Mouse (Mus musculus) right cerebral cortex, adult 18-20 months (tissue): Measurements from ENCODE around the gene Comp.
A peak's percentile ranks its signal among the peaks of the same experiment; 100 is the strongest.

ENCODE experiments used
- DNase-seq: peaks from one replicate; pipeline ENCODE4 v3.0.0; 2022; ENCODE audit warnings: mixed read lengths

Comp gene

GRCm38 (mm10) chr8:70404212-70404611 is 30.9 kb downstream of the Comp start:
- DNase-seq: no peak

- no peak for DNase-seq
Measured at GRCm38 (mm10) chr8:70405189-70405588, 31.8 kb downstream of the Comp start.

- no peak for DNase-seq
Measured at GRCm38 (mm10) chr8:70406427-70407069, 33.2 kb downstream of the Comp start.

GRCm38 (mm10) chr8:70408301-70408700 is 34.9 kb downstream of the Comp start:
- no peak for DNase-seq

- no peak for DNase-seq
Measured at GRCm38 (mm10) chr8:70409019-70409418, 35.7 kb downstream of the Comp start.

GRCm38 (mm10) chr8:70409455-70409871 is 36.1 kb downstream of the Comp start:
- DNase-seq: peak; percentile 66

GRCm38 (mm10) chr8:70410281-70410680 is 36.9 kb downstream of the Comp start:
- DNase-seq: no peak

GRCm38 (mm10) chr8:70414310-70414946 is 41.1 kb downstream of the Comp start:
- no peak for DNase-seq

GRCm38 (mm10) chr8:70415540-70416451 is 42.4 kb downstream of the Comp start:
- DNase-seq: peak; percentile 53

- peak; percentile 79 for DNase-seq
Measured at GRCm38 (mm10) chr8:70416941-70417340, 43.6 kb downstream of the Comp start.

- peak; percentile 94 for DNase-seq
Measured at GRCm38 (mm10) chr8:70417914-70418313, 44.6 kb downstream of the Comp start.

- DNase-seq: peak; percentile 73
Measured at GRCm38 (mm10) chr8:70418954-70419353, 45.6 kb downstream of the Comp start.

- DNase-seq: no peak
Measured at GRCm38 (mm10) chr8:70419879-70420643, 46.7 kb downstream of the Comp start.

GRCm38 (mm10) chr8:70421349-70422104 is 48.2 kb downstream of the Comp start:
- no peak for DNase-seq

- DNase-seq: no peak
Measured at GRCm38 (mm10) chr8:70422722-70423121, 49.4 kb downstream of the Comp start.

- no peak for DNase-seq
Measured at GRCm38 (mm10) chr8:70426300-70426907, 53.0 kb downstream of the Comp start.

- no peak for DNase-seq
Measured at GRCm38 (mm10) chr8:70431213-70431612, 57.9 kb downstream of the Comp start.
